Mouse (Mus musculus) CH12F3 (cell line): ENCODE measurements around the gene Arg2.

ENCODE experiments used
- in situ Hi-C: fragments of 300-500 bp; cut with MboI; formaldehyde crosslinking; loops from 2 replicates; pipeline ENCODE4 v1.14.3; 2020; ENCODE audit warnings: low sequenced_read_pairs

Gene Arg2

DNA sequence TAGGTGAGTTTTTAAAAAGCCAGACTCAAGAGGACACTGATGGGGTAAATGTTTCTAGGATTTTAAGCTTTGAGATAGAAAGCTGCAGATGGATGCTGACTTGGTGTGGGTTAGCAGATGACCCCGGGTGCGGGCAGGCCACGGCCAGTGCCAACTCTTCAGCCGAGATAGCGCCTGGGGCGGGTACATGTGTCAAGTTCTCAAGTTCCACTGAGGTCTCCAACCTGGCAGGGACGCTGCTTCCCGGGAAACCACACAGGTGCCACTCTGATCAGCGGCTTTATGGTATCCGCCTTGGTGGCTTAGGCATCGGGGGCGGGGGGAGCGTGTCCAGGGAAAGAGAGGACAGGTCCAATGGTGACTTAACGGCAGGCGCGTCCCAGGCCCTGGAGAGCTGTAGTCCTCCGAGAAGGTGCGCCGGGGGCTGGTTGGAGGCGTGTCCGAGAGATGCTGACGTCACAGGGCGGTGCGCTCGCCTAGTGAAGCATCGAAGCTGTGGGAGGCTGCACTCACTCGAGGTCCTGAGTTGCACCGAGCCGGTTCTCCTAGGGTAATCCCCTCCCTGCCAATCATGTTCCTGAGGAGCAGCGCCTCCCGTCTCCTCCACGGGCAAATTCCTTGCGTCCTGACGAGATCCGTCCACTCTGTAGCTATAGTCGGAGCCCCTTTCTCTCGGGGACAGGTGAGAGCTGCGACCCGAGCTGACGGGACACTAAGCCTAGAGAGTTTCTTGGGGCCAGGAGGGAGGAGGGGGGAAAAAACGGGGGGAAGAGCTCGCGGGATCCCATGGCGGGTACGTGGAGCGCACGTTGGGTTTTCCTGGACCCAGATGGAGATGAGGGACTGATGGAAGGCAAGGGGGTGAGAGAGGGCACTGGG lies at the start of gene Arg2:
TSS of gene Arg2 (plus strand) at position 479 of the 879 bp plus-strand sequence.
- in situ Hi-C loops: no loop called here

GRCm38 (mm10) chr12:79089182-79089812 lies 41.3 kb upstream of the Arg2 start, which contains the start of gene Pigh:
Gene Pigh, minus strand, starts transcription at chr12:79089651.
- in situ Hi-C loops: no loop called here

DNA sequence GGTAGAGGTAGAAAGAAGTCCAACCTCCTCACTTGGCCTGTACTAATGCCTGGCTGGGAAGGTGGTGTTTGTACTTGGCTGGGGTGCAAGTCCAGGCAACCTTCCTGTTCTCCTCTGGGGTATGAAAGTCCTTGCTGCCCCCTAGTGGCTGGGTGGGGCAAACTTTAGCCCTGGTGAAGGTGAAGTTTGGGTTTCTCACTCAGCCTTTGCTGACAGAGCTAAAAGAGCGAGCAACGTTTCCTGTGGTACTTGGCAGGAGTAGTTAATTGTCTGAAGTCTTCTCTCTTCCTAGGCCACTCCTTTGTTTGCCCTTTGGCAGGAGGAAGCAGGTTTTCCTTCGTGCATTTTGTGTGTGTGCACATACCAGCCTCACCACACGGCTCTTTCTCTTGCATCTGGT lies 38.0 kb upstream of the Arg2 start:
- in situ Hi-C loops: no loop called here

DNA sequence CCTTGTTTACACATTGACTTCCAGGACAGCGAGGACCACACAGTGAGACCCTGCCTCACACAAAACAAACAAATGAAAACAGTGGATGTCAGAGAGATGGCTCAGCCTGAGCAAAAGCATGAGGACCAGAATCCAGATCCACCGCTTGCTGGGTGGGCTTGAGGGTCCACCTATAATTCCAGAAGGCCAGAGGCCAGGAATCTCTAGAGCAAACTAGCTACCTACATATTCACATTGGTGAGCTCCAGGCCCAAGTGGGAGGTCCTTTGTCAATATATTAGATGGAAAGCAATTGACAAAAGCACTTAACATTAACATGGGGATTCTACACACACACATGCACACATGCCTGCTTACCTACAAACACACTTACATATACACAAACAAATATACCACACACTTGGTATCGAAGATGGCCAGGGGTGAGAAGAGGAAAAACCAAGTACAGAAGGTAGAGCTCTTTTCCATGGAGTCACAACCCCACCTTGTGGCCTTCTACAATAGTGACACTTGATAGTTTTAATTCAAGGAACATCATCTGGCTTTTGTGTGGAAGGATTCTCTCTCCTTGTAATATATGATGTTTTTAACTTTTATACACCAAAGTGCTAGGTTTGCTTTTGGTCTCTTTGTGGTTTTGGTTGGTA lies 33.3 kb upstream of the Arg2 start:
- in situ Hi-C loops: loop anchor here (5.0 kb wide), 1 partner anchor 175 kb away; no protein-coding TSS in a partner anchor

- in situ Hi-C loops: loop anchor here (25.0 kb wide), 1 partner anchor 1016 kb away; no protein-coding TSS in a partner anchor
Measured at GRCm38 (mm10) chr12:79103773-79104172, 26.8 kb upstream of the Arg2 start.

GRCm38 (mm10) chr12:79104544-79104943 lies 26.0 kb upstream of the Arg2 start:
- in situ Hi-C loops: loop anchor here (25.0 kb wide), 1 partner anchor 1017 kb away; no protein-coding TSS in a partner anchor

GRCm38 (mm10) chr12:79105312-79105711 lies 25.3 kb upstream of the Arg2 start:
- in situ Hi-C loops: loop anchor here (25.0 kb wide), 1 partner anchor 1018 kb away; no protein-coding TSS in a partner anchor

DNA sequence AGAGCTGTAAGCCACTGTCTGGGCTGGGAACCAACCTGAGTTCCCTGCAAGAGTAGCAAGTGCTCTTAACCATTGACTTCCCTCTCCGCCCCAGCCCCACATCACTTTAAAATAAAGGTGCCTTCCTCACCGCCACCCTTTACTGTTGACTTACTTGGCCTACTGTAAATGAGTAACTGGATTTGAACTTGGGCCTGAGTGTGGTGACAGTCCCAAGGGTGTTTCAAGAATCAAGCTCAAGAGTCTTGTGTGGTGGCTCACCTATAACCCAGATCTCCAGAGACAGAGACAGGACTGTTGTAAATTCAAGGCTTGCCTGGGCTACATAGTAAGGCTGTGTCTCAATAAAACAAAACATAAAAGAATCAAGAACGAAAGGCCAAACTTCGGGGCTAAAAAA lies 11.6 kb upstream of the Arg2 start:
- in situ Hi-C loops: loop anchor here (25.0 kb wide), 1 partner anchor 1032 kb away; no protein-coding TSS in a partner anchor

DNA sequence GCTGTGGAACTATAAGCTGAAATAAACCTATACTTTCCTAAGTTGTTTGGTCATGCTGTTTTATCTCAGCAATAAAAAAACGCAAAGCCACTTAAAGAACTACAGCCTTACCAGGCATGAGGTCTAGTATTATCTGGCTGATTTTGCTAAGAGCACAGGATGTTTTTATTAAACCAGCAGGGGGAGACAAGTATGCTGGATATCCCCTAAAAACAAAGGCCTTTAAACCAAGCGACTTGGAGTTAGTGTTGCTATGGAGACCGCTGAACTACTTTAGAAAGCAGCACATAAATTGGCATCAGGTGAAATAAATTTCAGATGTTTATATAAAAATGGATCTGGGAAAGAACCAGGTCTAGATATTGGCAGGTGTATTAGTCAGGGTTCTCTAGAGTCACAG lies 7.8 kb upstream of the Arg2 start:
- in situ Hi-C loops: loop anchor here (25.0 kb wide), 1 partner anchor 1036 kb away; no protein-coding TSS in a partner anchor

DNA sequence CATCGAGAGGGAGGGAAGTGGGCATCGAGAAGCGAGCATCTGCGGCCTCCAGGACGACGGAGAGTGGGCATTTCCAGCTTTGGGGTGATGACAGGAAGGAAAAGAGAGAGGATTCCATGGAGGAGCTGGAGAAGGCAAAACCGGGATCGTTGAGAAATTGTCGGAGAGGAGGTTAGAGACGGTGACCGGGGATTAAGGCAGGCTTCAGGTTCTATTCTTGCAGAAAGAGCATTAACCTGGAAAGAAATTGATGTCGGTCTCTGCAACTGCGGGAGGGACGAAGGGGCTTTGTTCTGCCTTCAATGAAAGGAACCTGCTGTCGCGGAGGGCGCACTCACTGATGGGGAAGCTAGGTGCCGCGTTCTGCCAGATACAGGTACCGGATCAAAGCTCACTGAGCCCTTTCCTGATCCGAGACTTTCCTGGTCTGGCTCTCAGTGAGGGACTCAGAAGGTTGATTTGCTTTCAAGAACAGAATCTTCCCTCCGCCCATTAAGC lies 650 bp downstream of the Arg2 start:
- in situ Hi-C loops: no loop called here

GRCm38 (mm10) chr12:79131706-79132460 lies 1.3 kb downstream of the Arg2 start:
- in situ Hi-C loops: no loop called here

GRCm38 (mm10) chr12:79134676-79135075 lies 4.1 kb downstream of the Arg2 start:
- in situ Hi-C loops: no loop called here

- in situ Hi-C loops: no loop called here
Measured at GRCm38 (mm10) chr12:79135105-79135504, 4.5 kb downstream of the Arg2 start.

DNA sequence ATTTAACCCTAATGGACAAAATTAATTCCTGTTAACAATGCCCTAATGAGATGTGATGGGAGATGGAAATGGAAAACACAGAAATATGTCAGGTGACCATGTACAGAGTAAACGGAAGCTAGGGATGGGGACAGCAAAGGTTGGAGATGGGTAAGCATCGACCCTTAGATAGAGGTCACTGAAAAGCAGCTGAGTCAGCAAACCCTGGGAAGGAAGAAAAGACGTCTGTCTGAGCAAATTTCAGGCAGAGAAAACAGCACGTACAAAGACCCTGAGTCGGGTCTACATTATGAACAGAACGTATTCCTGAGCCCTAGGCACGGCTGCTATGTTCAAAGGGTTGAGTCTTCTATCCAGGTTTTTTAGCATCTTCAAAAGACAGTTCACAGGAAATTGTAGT lies 6.4 kb downstream of the Arg2 start:
- in situ Hi-C loops: no loop called here

GRCm38 (mm10) chr12:79138999-79139398 lies 8.4 kb downstream of the Arg2 start:
- in situ Hi-C loops: no loop called here

DNA sequence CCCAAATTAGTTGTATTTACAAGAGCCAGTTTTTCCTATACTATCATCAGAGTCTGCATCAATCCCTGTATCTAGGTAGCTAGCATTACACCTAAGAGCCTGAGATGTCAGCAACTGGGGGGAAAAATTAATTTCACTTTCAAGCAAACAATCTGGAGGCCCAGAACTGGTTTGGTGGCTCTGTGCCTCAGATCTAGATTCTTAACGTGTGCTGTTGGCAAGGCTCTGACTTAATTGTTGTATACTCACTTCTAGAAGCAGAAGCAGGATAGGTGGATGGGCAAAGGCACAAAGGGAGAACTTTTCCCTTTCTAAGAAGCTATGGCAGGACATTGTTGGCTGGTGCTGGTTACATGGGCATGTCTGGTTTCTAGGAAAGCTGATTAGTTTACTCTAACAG lies 8.8 kb downstream of the Arg2 start:
- in situ Hi-C loops: no loop called here

GRCm38 (mm10) chr12:79140811-79141210 lies 10.2 kb downstream of the Arg2 start:
- in situ Hi-C loops: no loop called here

DNA sequence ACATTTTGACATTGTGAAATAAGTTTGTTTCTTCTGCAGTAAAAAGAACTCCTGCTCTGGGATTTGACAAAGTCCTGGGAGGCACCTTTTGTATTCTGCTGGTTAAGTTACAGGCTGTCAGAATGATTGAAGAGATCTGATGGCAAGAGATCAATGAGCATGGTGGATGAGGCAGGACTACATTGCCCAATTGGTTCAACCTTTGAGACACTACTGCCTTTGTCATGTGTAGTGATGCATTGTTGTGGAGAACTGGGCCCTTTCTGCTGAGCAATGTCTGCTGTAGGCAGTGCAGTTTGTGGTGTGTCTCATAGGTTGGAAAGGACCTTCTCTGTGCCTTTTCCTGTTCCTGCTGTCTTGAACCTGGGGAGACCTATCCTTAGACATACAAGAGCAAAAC lies 10.8 kb downstream of the Arg2 start:
- in situ Hi-C loops: no loop called here

GRCm38 (mm10) chr12:79149653-79150052 lies 19.1 kb downstream of the Arg2 start:
- in situ Hi-C loops: no loop called here

- in situ Hi-C loops: no loop called here
Measured at GRCm38 (mm10) chr12:79162876-79163275, 32.3 kb downstream of the Arg2 start.
